Mouse (Mus musculus) ovary, adult 2 months (tissue): ENCODE results near the gene Emcn. TPM values are rescaled to one million over a fixed set of nuclear protein-coding genes. Genes with fewer than 3 reads are reported as not detected.

ENCODE experiments used
- polyA plus RNA-seq: library from polyadenylated mRNA; depleted of rRNA; stranded (reverse); fragments of >200 nt; gene quantifications from 2 replicates; pipeline ENCODE4 v1.2.3, GENCODE M21; 2012; rRNA removed

Gene Emcn
- 9.4 and 15.1 TPM in 2 replicates for polyA plus RNA-seq

GRCm38 (mm10) chr3:137340938-137341337, at the start of gene Emcn:
Gene Emcn (plus strand): TSS chr3:137341067.

